Mouse (Mus musculus) CH12.LX (cell line): ENCODE measurements around the gene Cd320. TPM values are rescaled to one million over a fixed set of nuclear protein-coding genes. Genes with fewer than 3 reads are reported as not detected.

Experiments used
- DNase-seq: peaks from one replicate; pipeline ENCODE4 v3.0.0-alpha.2; 2013; ENCODE audit errors: extremely low read depth
- H3K27ac ChIP-seq: 2 replicates; pipeline ENCODE4 v1.5.1; 2012; ENCODE audit warnings: low read depth, mild to moderate bottlenecking, control low read depth, moderate library complexity; ENCODE audit not compliant: insufficient read depth
- H3K27me3 ChIP-seq: replicated peaks from 2 replicates; pipeline ENCODE3; 2012; ENCODE audit warnings: inconsistent platforms
- H3K36me3 ChIP-seq, 2 experiments: replicated peaks in 1 of 2; 2 replicates each; pipeline versions ENCODE3 to v1.6.1; 2012; ENCODE audit warnings: inconsistent platforms in 1 of 2, low read length in 1 of 2, mild to moderate bottlenecking in 1 of 2, mixed read lengths in 1 of 2, moderate library complexity in 1 of 2; ENCODE audit not compliant: control insufficient read depth in 1 of 2, insufficient read depth in 1 of 2
- H3K4me1 ChIP-seq, 2 experiments: 2 replicates each; pipeline ENCODE4 v1.6.1; 2012; ENCODE audit warnings: inconsistent platforms in 1 of 2, moderate library complexity in 1 of 2; ENCODE audit not compliant: insufficient read depth in 2 of 2, control insufficient read depth in 1 of 2
- H3K4me2 ChIP-seq: 2 replicates; pipeline ENCODE4 v1.6.1; 2012; ENCODE audit warnings: low read depth, mild to moderate bottlenecking, control low read depth; ENCODE audit not compliant: poor library complexity, insufficient read depth, severe bottlenecking
- H3K4me3 ChIP-seq, 3 experiments: fragments of 150-350 bp in 1 of 3; sonication (generic) in 1 of 3; replicated peaks in 1 of 3; 2 replicates each; pipeline versions ENCODE3 to v1.5.1; 2011 to 2012; ENCODE audit warnings: low read depth in 2 of 3, low read length in 2 of 3, mild to moderate bottlenecking in 2 of 3, moderate library complexity in 2 of 3, control low read depth in 1 of 3, improper control_type of control experiment in 1 of 3, inconsistent platforms in 1 of 3, mixed read lengths in 1 of 3; ENCODE audit not compliant: poor library complexity in 1 of 3
- H3K79me2 ChIP-seq: replicated peaks from 2 replicates; pipeline ENCODE4 v1.6.1; 2012; ENCODE audit warnings: mild to moderate bottlenecking, moderate library complexity; ENCODE audit not compliant: control insufficient read depth, poor library complexity, insufficient read depth, severe bottlenecking; ENCODE audit errors: extremely low read depth
- H3K9ac ChIP-seq: 2 replicates; pipeline ENCODE4 v1.6.1; 2012; ENCODE audit warnings: low read depth, mild to moderate bottlenecking, control low read depth, moderate library complexity; ENCODE audit not compliant: insufficient read depth
- H3K9me3 ChIP-seq: replicated peaks from 2 replicates; pipeline ENCODE3; 2012; ENCODE audit warnings: low read length, inconsistent platforms, mixed read lengths
- CHD1 ChIP-seq: IDR thresholded peaks from 2 replicates; pipeline ENCODE4 v1.6.1; 2012; ENCODE audit warnings: low read depth, low read length, improper control_type of control experiment, inconsistent platforms
- CHD2 ChIP-seq: IDR thresholded peaks from 2 replicates; pipeline ENCODE4 v1.6.1; 2011; ENCODE audit warnings: low read length, improper control_type of control experiment
- CTCF ChIP-seq, 2 experiments: IDR thresholded peaks in 1 of 2; conservative IDR thresholded peaks in 1 of 2; 2 replicates each; pipeline ENCODE4 v1.5.1; 2011 to 2012; ENCODE audit warnings: low read depth in 2 of 2, low read length in 2 of 2, improper control_type of control experiment in 1 of 2, inconsistent platforms in 1 of 2, mild to moderate bottlenecking in 1 of 2, moderate library complexity in 1 of 2
- E2F4 ChIP-seq: IDR thresholded peaks from 2 replicates; pipeline ENCODE4 v1.6.1; 2011; ENCODE audit warnings: low read depth, low read length, improper control_type of control experiment; ENCODE audit not compliant: insufficient replicate concordance
- ELF1 ChIP-seq: IDR thresholded peaks from 2 replicates; pipeline ENCODE4 v1.6.1; 2014; ENCODE audit warnings: low read depth, mild to moderate bottlenecking, inconsistent platforms, low read length, improper control_type of control experiment
- ETS1 ChIP-seq: conservative IDR thresholded peaks from 2 replicates; pipeline ENCODE4 v1.6.1; 2012; ENCODE audit warnings: low read depth, mild to moderate bottlenecking, inconsistent platforms, low read length, improper control_type of control experiment, moderate library complexity
- GABPA ChIP-seq: IDR thresholded peaks from 2 replicates; pipeline ENCODE4 v1.6.1; 2012; ENCODE audit warnings: low read depth, low read length, improper control_type of control experiment, inconsistent platforms; ENCODE audit not compliant: insufficient replicate concordance
- JUND ChIP-seq: conservative IDR thresholded peaks from 2 replicates; pipeline ENCODE4 v1.6.1; 2011; ENCODE audit warnings: low read depth, low read length, improper control_type of control experiment
- KAT2A ChIP-seq: IDR thresholded peaks from 2 replicates; pipeline ENCODE4 v1.6.1; 2012; ENCODE audit warnings: low read length, improper control_type of control experiment, inconsistent platforms; ENCODE audit not compliant: insufficient replicate concordance
- MAZ ChIP-seq: IDR thresholded peaks from 2 replicates; pipeline ENCODE4 v1.6.1; 2012; ENCODE audit warnings: low read depth, mild to moderate bottlenecking, inconsistent platforms, low read length, improper control_type of control experiment, moderate library complexity
- MXI1 ChIP-seq: IDR thresholded peaks from 2 replicates; pipeline ENCODE4 v1.6.1; 2011; ENCODE audit warnings: mild to moderate bottlenecking, low read depth, low read length, improper control_type of control experiment
- NELFE ChIP-seq: IDR thresholded peaks from 2 replicates; pipeline ENCODE4 v1.6.1; 2011; ENCODE audit warnings: low read depth, low read length, improper control_type of control experiment
- NRF1 ChIP-seq: IDR thresholded peaks from 2 replicates; pipeline ENCODE4 v1.6.1; 2014; ENCODE audit warnings: low read depth, mild to moderate bottlenecking, inconsistent platforms, low read length, improper control_type of control experiment, moderate library complexity
- POLR2AphosphoS2 ChIP-seq: IDR thresholded peaks from 2 replicates; pipeline ENCODE4 v1.6.1; 2011; ENCODE audit warnings: low read depth, low read length, improper control_type of control experiment
- RAD21 ChIP-seq: IDR thresholded peaks from 2 replicates; pipeline ENCODE4 v1.6.1; 2011; ENCODE audit warnings: low read depth, mild to moderate bottlenecking, low read length, improper control_type of control experiment, moderate library complexity
- SIN3A ChIP-seq: IDR thresholded peaks from 2 replicates; pipeline ENCODE4 v1.6.1; 2012; ENCODE audit warnings: low read length, improper control_type of control experiment, inconsistent platforms
- SMC3 ChIP-seq: IDR thresholded peaks from 2 replicates; pipeline ENCODE4 v1.6.1; 2011; ENCODE audit warnings: low read depth, low read length, improper control_type of control experiment
- TBP ChIP-seq: conservative IDR thresholded peaks from 2 replicates; pipeline ENCODE4 v1.6.1; 2011; ENCODE audit warnings: low read depth, low read length, improper control_type of control experiment
- TCF12 ChIP-seq: IDR thresholded peaks from 2 replicates; pipeline ENCODE4 v1.6.1; 2014; ENCODE audit warnings: low read depth, mild to moderate bottlenecking, inconsistent platforms, low read length, improper control_type of control experiment
- UBTF ChIP-seq: IDR thresholded peaks from 2 replicates; pipeline ENCODE4 v1.6.1; 2012; ENCODE audit warnings: low read depth, mild to moderate bottlenecking, inconsistent platforms, low read length, improper control_type of control experiment, moderate library complexity
- ZC3H11A ChIP-seq: IDR thresholded peaks from 2 replicates; pipeline ENCODE4 v1.6.1; 2012; ENCODE audit warnings: low read depth, mild to moderate bottlenecking, inconsistent platforms, low read length, improper control_type of control experiment
- ZNF384 ChIP-seq: IDR thresholded peaks from 2 replicates; pipeline ENCODE4 v1.6.1; 2012; ENCODE audit warnings: low read depth, low read length, improper control_type of control experiment, inconsistent platforms
- dilution Hi-C: fragments of 300-500 bp; cut with MboI; formaldehyde crosslinking; loops from 2 replicates; pipeline ENCODE4 v1.14.3; 2020; ENCODE audit warnings: low sequenced_read_pairs; ENCODE audit not compliant: extremely low pct_unique_long_range_greater_than_20kb, extremely low pct_ligation_motif_present
- in situ Hi-C: fragments of 300-500 bp; cut with MboI; formaldehyde crosslinking; loops from 3 replicates; pipeline ENCODE4 v1.14.3; 2019; ENCODE audit warnings: low sequenced_read_pairs, low pct_ligation_motif_present, low pct_unique_long_range_greater_than_20kb, mixed read lengths
- polyA plus RNA-seq: library from polyadenylated mRNA; unstranded; fragments of >175 nt; gene quantifications from 2 replicates; pipeline ENCODE4 v1.2.1, GENCODE M21; 2012; ENCODE audit warnings: low read depth; ENCODE audit not compliant: insufficient read length
- total RNA-seq, 2 experiments: library from RNA; depleted of rRNA; stranded (reverse); fragments of 300-350 nt in 1 of 2; fragments of >200 nt in 1 of 2; gene quantifications; 2 replicates each; pipeline ENCODE4 v1.2.3; 2012 to 2014

Cd320 gene
- total and polyA plus RNA-seq, 3 experiments, result 50.9 to 67.1 (median 53.7) TPM

DNA sequence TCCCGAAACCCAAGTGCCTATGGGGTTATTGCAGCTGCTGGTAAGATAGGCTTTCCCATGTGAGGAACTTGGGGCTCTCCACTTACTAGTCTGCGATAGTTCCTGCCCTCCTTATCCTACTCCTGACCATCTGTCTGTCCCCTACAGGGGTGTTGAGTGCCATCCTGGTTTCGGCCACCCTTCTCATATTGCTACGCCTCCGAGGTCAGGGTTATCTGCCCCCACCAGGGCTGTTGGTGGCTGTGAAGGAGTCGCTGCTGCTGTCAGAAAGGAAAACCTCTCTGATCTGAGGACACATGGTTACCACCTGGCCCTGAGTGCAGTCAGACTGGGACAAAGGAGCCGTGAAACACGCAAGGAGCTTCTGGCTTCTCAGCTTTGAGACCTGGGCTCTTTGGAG, 5.2 kb downstream of the Cd320 start:
- no peak overlapping the region for H3K4me3 ChIP-seq
- H3K27me3 ChIP-seq, result no peaks in the 10 kb centered on the region
- H3K79me2 ChIP-seq, result no peaks in the 10 kb centered on the region
- dilution Hi-C loops, result no loop called here
- no peak overlapping the region for H3K9ac ChIP-seq
- H3K4me1 ChIP-seq, result peaks cover 7 to 26% of the 10 kb centered on the region in 2 experiments; a peak in 3 of 4 replicates
- no peak for TF ChIP-seq NRF1
- no peak for TF ChIP-seq E2F4
- no peak for TF ChIP-seq RAD21
- no peak for TF ChIP-seq TCF12
- TF ChIP-seq ETS1, result no peak
- no peak for TF ChIP-seq SIN3A
- no peak for TF ChIP-seq KAT2A
- TF ChIP-seq SMC3, result no peak
- TF ChIP-seq CHD2, result no peak
- no peak for TF ChIP-seq UBTF
- TF ChIP-seq JUND, result no peak
- no peak for TF ChIP-seq ZC3H11A
- TF ChIP-seq ELF1, result no peak
- TF ChIP-seq MXI1, result no peak
- in situ Hi-C loops, result no loop called here
- DNase-seq, result no peak
- peaks cover 22 to 49% of the 10 kb centered on the region in 2 experiments for H3K36me3 ChIP-seq
- no peak overlapping the region for H3K27ac ChIP-seq
- H3K9me3 ChIP-seq, result no peaks in the 10 kb centered on the region
- no peak overlapping the region for H3K4me2 ChIP-seq

DNA sequence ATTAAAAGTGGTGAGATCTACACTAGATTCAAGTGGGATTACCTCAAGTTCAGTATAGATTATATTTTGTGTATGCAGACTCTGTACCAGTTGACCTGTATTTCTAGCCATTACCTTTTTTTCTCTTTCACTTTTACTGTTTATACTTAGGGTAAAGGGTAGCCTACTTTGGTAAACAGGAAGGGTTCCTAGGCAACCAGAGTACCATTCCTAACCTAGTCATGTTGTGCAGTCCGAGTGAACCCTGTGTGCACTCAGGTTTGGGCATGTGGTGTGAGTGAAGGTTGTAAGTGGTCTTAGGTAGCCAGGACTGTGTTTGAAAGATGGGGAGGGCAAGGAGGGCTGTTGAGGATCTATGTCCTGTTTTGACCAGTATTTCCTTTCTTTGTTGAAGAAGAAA, 8.4 kb downstream of the Cd320 start:
- H3K79me2 ChIP-seq, result no peaks in the 10 kb centered on the region

More for the DNA sequence above, 8.4 kb downstream of the Cd320 start:
- Histone ChIP-seq H3K4me1 (peaks cover 7% of the 10 kb centered on the region in 2 experiments; a peak in 3 of 4 replicates), H3K27me3 (no peaks in the 10 kb centered on the region), H3K36me3 (peaks cover 22 to 43% of the 10 kb centered on the region in 2 experiments), H3K9ac (no peak overlapping the region), H3K4me3 (no peak overlapping the region), H3K27ac (no peak overlapping the region), H3K4me2 (no peak overlapping the region), H3K9me3 (no peaks in the 10 kb centered on the region)
- dilution Hi-C loops, result no loop called here
- no peak for DNase-seq
- TF ChIP-seq TBP, result no peak
- no peak for TF ChIP-seq ZC3H11A
- TF ChIP-seq CTCF (conservative IDR thresholded peaks at IDR 0.05 in 1 of 2, IDR thresholded peaks at IDR 0.05 in 1 of 2; ENCODE audit: low read depth in 2 of 2, low read length in 2 of 2), result no peak
- TF ChIP-seq POLR2AphosphoS2, result no peak
- no peak for TF ChIP-seq NELFE
- no peak for TF ChIP-seq CHD2
- no peak for TF ChIP-seq CHD1
- no peak for TF ChIP-seq UBTF
- TF ChIP-seq ETS1, result no peak
- no peak for TF ChIP-seq NRF1
- TF ChIP-seq GABPA, result no peak
- no peak for TF ChIP-seq SIN3A
- TF ChIP-seq MAZ, result no peak
- no peak for TF ChIP-seq KAT2A
- TF ChIP-seq MXI1, result no peak
- TF ChIP-seq ZNF384, result no peak
- no peak for TF ChIP-seq TCF12
- no peak for TF ChIP-seq ELF1
- in situ Hi-C loops, result no loop called here
